Mouse (Mus musculus) embryonic fibroblast, embryonic 13.5 days (primary cell): ENCODE results near the gene Esyt3.

Experiments used
- CTCF ChIP-seq: IDR thresholded peaks from 2 replicates; pipeline ENCODE4 v1.5.1; 2011; ENCODE audit warnings: mild to moderate bottlenecking, control low read depth, low read length, moderate library complexity, borderline replicate concordance; ENCODE audit not compliant: insufficient read depth
- POLR2A ChIP-seq: IDR thresholded peaks from 2 replicates; pipeline ENCODE4 v1.6.1; 2011; ENCODE audit warnings: low read depth, mild to moderate bottlenecking, control low read depth, low read length, moderate library complexity

GRCm38 (mm10) chr9:99355971-99356370 lies 2.4 kb downstream of the Esyt3 start:
- TF ChIP-seq CTCF (no peak), POLR2A (no peak)
